Mouse (Mus musculus) lung, postnatal 36 days (tissue): ENCODE measurements at regions not wholly inside any gene's neighbourhood (a gene's known extent, or its start where the extent isn't known, plus 50 kb on each side); places are given as distances from the start of the nearest gene placed in this dataset.

Experiments
- DNase-seq: peaks from one replicate; pipeline ENCODE4 v3.0.0; 2022; ENCODE audit warnings: mixed read lengths

DNA sequence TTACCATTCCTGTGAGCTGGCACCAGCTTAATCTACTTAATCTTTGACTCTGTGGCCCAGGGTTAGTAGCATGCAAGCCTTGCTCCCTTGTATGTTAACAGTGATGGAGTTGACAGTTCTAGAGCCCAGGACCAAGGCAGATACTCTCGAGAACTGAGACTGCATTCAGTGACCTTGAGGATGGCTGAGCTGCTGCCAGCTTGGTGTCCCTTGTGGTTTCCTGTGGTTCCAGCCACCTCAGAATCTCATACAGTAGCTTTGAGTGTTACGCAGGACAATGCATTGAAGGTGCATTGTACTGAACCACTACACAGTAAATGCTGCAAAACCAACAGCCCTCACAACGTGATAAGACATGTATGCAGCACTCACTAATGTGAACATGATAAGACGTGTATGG, 90.6 kb downstream of the Zfp706 start:
- no peak for DNase-seq

DNA sequence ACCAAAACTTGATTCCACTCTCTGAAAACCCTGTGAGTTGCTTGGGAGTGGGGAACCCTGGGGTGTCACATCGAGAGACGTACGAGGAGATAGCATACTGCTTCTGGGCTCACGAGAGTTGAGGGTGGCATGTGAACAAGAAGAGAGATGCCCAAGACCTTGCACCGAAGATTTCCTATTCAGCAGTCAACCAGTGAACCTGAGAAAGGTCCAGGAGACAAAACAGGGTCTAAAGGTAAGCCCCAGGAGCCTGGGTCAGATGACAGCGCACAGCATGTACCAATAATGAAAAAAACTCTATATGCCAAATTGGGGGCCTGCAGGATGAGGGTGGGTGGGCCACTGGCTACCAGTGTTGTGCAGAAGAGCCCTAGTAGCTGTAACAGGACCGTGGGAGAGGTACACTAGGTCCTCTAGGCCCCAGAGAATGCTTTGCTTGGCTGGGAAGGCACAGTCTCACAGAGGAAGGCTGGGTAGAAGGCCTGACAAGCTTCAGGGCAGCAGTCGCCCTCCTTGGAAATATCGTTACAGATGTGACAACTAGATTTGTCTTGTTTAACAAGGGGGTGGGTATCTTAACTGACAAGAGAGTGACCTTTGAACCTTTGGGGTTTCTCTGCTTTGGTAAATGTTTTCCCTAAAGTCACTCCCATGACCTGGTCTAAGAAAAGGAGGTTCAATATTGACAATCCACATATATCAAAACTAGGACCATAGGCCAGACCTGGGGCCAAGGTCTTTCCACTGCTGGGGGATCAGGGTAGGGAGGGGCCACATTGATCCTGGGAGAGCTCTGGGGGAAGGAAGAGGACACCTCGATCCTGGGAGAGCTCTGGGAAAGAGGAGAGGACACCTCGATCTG, 93.1 kb downstream of the Zfp706 start:
- DNase-seq: no peak

DNA sequence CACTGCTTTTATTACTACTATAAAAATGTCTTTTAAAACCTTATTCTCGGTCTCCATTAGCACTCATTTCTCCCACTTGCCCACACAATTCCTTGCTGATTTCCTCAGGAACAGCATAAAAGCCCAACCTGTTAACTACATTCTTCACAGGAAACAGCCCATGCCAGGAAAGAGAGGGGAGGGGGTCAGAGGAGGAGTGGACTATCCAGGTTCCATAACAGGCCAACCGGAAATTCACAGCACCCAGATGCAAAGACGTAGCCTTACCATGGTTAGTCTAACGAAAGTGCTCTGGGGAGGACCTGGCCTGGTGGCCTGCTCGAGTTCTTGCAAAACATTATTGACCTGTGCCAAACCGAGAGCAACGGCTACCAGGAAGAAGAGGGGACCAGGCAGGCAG, 94.3 kb downstream of the Zfp706 start:
- no peak for DNase-seq

DNA sequence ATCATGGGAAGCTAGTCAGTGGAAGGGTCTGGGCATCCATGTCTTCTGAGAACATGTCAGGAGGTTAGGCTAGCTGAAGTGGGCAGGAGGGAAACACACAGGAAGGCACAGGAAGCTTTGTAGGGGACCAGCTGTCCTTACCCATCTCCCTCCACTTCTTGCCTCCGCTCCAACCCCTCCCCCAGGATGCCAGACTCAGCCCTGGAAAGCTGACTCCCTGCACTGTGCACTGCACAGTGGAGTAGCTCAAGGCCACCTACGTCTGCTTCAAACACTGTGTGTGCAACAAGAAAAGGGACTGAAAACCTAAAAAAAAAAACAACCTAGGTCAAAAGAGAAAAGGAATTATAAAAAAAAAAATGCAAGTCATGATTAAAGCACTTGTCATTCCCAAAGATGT, 97.3 kb downstream of the Zfp706 start:
- no peak for DNase-seq

DNA sequence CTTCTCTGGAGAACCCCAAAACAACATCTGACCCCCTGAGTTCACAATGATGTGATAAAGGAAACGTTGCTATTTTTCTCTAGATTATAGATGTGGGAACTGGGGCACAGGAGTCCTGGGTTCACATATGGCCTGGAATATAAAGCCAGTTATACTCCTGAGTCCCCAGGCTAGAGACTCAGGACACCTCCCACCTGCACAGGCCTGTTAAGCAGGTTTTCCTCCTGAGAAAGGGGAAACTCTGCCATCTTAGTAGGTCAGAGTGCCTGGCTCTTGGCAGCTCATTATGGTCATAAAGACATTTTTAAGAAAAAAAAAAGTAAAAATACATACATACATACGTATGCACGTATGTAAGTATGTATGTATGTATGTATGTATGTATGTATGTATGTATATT, 98.1 kb downstream of the Zfp706 start:
- no peak for DNase-seq

DNA sequence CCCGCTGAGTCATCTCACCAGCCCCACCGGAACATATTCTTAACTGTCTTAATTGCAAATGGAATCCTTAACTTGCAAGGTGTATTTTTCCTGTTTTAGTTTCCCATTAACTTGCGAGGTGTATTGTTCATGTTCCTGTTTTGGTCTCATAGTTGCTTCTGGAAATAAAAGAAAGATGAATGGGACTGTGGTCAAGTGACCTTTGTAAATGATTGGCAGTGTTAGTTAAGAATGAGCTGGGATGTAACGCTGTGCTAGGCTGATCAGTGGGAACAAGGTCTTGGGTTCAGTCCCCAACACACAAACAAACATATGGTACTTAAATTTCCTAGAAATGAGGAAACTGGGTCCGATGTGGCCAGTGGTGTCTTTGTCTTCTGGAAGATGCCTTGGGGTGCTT, 100.8 kb downstream of the Zfp706 start:
- no peak for DNase-seq

DNA sequence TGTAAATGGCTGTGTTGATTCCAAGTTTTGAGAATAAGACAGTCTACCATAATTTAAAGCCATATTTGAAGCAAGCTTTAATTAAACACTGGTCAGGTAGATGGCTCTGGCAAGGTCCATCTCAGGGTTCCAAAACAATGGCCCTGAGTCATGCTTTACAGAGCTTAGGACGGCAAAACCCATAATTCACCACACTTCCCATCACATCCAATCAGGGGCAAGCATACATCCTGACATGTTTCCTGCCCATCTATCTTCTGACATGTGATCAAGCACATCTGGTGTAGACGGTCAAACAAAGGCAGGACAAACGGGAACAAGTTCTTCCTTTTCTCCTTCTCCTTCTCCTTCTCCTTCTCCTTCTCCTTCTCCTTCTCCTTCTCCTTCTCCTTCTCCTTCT, 101.5 kb downstream of the Zfp706 start:
- no peak for DNase-seq

DNA sequence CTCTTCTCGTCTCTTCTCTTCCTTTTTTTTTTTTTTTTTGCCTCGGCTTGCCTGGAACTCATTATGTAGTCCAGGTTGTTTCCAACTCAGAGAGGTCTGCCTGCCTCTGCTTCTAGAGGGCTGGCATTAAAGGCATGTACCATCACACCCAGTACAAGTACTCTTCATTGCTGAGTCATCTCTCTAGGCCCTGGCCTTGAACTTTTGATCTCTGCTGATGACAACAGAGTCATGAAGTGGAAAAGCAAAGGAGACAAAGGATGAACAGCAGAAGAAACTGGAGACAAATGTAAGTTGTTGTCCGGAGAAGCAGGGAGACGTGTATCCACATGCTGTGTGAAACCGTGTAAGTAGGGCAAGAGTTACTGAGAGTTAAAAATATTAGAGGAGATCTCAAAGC, 103.7 kb downstream of the Zfp706 start:
- DNase-seq: no peak

DNA sequence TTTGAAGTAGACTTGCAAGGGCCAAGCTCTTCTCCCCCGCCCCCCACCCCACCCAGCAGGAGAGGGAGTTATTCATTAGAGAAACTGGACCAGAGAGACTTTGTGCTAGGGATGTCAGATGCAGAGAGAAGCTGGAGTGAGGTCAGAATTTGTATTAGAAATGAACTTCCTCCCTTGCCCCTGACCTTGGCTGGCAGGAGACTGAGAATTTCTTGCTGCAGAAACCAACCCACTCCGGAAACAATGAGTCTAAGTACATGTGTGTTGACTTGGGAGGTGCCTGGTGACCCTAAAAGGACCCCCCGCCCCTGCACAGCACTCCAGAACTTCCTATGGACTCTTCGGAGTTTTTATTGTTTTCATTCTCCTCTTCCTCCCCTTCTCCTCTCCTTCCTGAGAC, 104.3 kb downstream of the Zfp706 start:
- no peak for DNase-seq

DNA sequence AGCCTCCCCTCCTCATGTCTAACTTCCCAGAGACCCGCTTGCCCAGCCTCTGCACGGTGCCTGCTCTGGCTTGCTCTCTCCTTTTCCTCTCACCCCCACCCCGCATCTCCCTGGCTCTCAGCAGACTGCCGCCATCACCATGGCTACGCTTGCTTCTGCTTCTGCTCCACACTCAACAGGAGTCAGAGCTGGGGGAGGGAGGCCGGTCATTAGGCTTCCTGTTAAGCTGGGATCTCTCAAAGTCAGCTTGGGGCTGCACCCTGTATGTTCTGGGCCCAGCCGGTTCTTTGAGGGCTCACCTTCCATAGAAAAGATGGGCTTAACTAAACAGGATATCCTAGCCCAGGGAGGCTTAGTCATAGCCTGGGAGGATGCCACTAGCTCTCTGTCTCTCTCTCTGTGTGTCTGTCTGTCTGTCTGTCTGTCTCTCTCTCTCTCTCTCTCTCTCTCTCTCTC, 105.7 kb downstream of the Zfp706 start:
- DNase-seq: peak; percentile 64

DNA sequence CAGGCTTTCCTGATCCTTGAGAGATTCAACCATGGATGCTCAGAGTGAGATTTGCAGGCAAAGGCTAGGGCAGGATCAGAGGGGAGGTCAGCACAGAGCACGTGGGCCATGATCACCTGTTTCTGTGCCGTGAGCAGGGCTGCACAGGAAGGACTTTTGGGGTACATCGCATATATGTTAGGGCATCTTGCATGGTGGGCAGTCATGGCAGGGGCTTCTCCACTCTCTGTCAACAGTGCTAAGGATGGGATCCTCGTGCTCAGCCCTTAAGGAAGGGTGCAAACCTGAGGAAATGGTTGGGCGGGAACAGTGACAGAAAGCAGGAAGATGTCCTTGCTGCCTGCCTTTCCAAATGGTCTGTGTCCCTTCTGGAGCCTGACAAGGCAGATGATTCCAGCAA, 106.2 kb downstream of the Zfp706 start:
- DNase-seq: no peak

DNA sequence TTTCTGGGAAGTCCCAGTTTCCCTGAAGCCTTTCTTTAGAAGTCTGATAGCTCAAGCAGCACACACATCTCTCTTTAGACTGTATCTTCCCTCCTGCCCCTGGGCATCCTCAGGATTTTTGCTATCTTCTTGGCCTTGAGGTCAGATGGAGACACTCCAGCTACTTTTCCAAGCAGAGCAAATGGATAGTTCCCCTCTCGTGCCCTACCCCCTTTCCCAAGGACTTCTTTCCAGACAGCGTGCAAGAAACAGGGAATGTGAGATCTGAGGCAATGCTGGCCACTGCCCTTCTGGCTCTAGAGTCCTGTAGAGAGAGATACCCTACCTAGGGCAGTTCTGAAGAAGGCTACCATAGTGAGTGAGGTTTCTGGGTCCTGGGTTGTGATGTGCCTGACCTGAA, 106.6 kb downstream of the Zfp706 start:
- DNase-seq: no peak

DNA sequence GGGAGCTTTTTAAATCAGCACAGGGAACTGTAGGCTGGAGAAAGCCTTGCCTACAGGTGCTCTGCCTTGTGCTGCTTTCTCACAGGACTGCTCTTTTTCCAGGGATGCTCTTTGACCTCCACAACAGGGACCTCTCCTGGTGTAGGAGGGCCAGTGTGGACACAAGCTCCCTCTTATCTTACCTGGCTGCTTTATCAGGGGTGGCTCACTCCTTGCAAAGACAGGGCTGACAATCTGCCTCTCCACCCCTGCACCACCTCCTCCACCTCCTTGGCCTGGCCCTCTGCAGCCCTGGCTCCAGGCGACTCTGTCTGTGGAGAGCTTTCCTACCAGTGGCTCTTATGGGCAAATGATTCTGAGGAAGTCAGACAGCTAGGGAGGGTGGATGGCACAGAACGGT, 107.7 kb downstream of the Zfp706 start:
- no peak for DNase-seq

DNA sequence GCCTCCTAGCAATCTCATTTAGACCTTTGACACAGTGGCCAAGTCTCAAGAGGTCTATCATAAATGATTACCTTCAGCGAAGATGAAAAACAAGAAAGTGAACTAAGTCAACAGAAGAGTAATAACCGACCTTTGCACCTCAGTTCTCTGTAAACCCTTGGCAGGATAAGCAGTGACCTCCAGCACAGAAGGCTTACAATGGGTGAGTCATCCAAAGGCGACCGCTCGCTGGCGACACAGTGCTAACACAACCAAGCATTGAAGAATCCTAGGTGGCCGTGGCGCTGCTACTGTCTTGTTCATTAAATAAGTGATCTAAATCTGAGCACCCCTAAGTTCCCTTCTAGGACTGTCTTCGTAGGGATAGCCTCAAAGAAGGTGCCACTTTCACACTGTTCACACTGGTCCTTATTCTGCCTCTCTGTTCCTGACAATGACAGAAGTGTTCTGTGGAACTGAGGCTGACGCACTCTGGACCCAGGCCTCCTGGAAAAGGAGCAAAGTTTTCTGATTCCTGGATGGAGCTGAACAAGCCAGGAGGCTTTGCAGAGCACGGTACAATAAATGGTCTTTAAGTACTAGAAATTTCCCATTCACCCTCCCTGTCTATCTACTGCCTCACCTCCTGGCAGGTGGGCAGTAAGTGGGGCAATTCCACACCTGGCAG, 108.6 kb downstream of the Zfp706 start:
- no peak for DNase-seq

DNA sequence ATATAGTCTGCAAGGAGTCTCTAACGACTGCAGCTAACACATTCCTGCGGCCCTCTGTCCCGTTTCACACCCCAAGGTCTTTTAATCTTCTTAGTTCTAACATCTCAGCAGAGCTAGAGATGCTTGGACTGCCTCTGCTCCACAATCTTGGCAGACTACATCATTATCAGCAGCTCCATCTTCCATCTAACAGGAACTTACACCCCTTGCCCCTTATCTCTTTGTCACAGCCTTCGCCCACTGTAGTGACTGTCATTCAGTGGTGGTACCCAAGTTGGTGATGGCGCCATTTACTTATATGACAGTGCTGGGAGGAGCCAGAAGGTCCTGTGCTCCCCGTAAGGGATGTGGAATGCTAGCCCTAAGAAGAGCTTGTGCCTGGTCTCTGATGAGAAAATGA, 109.2 kb downstream of the Zfp706 start:
- DNase-seq: no peak

DNA sequence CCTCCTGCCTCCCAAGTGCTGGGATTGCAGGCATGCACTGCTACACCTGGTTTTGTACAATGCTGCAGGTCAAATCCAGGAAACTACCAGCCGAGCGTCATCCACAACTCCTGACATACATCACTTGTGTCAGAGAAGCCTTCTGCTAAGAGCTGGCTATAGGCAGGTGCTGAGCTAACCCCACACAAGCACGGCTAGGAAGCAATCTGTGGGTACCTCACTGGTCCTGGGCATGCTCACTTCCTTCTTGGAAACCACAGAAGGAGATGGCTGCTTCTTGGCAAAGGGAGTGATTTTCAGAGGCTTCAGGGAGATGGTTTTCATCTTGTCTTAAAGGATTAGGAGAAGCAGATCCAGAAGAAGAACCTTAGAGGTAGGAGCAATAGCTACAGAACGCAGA, 111.3 kb downstream of the Zfp706 start:
- no peak for DNase-seq

DNA sequence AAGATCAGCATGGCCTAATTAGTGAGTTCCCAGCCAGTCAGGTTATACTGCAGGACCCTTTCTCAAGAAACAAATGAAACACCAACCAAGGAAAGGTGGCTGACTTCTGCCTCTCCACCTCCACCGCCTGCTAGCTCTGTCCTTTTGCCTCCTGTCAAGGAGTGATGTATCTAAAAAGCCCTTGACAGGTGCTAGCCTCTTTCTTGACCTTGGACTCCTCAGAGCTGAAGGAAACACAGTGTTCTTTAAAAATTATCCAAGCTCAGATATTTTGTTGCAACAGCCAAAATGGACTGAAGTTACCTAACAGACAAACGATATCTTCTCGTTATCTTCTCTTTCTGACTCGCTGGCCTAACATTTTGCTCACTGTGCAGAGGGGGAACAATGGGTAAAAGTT, 112.5 kb downstream of the Zfp706 start:
- DNase-seq: no peak

DNA sequence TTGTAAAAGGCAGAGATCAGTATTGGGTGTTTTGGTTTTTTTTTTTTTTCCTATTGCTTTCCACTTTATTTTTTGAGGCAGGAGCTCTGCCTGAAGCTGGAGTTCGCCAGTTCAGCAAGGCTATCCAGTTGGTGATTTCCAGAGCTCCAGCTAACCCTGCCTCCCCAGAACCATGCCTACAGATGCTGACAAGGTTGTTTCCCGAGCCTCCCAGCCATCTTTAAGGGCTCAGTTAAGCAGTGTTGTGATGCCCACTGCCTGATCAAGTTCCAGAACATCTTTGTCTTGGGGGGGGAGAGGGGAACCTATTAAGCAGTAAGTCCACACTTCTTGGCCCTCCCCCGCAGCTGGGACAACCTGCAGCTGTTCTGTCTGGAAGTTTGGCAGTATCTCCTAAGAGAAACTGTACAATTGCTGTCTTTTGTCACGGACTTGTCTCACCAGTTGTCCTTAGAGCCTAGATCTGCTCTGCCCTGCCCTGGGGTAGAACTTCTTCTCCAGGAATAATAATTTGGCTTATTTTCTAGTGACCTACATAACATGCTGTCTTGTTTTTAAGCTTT, 114.1 kb downstream of the Zfp706 start:
- no peak for DNase-seq

DNA sequence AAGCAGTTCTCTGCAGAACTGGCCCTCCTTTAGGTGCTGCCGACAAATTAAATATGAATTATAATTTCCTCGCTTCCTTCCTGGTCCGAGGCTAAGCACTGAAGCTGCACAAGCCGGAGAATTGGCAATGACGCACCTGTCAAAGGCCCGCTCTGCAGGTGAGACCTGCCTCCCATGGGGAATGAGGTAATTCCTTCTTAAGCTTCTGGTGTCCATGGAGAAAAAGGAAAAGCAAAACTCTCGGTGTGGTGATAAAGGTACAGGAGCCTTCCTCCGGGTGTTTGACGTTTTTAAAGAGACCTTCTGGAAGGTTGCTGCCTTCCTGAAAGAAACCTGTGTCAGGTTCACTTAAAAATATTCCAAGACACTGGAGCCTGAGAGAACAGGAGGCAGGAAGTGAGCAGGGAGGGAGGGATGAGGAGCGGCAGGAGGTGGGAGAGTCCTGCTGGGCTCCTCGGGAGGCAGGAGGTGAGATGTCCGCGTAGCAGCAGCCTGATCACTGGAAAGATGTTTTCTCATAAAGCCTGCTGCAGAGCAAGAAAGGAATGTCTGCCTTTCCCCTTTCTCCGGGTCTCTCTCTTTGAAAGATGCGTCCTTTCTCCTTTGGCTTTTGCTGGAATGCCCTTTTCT, 114.9 kb downstream of the Zfp706 start:
- no peak for DNase-seq

DNA sequence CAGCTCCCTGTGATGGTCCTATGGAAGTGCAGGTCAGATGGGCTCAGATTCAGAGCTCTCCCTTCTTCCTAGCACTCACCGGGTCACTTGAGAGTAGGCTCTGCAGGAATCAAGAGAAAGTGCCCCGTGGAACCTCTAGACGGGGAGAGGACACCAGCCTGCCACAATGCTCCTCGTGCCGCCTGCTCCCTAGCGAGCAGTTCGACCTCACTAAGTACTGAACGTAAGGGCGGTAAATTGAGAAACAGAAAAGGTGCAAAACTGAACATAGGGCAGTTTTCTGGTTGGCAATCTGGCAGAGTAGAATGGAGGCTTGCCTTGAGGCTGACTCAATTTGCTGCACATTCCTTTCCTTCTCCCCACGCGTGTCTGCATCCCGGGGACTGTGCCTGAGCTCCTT, 115.7 kb downstream of the Zfp706 start:
- no peak for DNase-seq

DNA sequence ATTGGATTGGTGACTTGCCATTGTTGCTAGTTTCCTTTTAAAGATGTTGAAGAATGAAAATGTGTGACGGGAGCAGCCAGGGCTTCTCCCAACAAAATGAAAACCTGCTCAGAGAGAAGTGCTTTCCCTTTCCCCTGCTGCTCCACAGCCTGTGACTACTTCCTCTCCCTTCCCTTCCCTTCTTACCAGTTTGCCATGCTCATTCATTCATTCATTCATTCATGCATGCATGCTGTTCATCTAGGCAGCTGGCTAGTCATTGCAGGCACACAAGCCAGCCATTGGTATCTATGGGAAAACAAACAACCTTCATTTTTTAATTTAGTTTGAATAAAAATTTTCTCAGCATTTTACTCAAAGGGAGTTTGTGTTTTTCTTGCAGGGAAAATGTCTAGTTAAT, 116.3 kb downstream of the Zfp706 start:
- no peak for DNase-seq

DNA sequence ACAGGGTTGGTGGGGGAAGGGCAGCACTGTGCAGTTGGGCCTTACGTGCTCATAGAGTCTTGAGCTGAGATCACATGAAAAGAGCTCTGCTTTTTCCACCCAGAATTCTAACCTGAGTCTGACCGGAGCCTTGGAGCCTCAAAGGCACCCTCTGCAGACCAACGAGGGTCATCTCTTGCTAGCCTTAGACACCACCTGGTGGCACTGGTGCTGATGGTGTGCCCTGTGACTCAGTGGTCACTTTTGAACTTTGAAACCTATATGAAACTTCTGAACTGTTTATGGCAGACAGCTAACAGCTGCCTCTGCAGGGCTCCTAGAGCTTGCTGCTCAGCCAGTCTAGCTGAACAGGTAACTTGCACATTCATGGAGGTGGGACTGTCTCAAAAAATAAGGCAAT, 118.5 kb downstream of the Zfp706 start:
- DNase-seq: no peak

DNA sequence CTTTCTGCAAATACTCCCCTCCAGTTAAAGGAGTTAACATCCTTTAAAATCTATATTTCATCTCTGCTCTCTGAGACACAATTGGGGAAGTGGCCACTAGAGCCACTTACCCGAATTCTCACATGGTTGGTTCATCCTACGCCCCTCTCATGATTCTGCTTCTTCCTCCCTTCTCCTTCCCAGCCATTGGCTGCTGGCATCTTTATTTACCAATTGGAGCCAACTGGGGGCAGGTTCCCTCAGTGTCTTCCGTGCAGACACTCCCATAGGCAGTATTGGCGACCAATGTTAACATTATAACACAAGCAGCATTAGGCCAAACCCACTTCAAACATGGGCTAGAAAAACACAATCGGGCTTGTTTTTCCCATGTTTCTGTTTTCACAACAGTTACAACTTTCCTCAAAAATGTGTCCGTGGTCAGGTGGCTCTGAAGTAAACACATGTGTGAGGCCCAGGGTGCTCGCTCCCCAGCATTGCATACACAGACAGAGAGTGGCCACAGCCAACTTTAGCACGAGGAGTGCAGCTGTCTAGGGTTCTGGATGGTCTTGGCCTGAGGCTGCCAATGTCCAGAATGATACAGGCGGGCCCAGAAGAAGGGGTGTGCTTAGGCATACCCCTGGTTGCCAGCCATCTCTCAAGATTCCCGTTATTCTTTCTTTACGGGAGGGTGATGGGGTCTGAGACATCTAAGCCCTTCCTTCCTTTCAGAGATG, 119.1 kb downstream of the Zfp706 start:
- DNase-seq: no peak
